Mouse (Mus musculus) liver, embryonic 11.5 days (tissue): ENCODE results near the gene Cpt1b. TPM values are rescaled to one million over a fixed set of nuclear protein-coding genes. Genes with fewer than 3 reads are reported as not detected.

Source experiments
- ATAC-seq: fragments of 200-750 bp; cut with Nextera tagmentation; replicated peaks from 2 replicates; pipeline ENCODE4 v1.8.0; 2017; ENCODE audit warnings: moderate number of reproducible peaks, mild to moderate bottlenecking, moderate TSS enrichment, moderate library complexity; ENCODE audit not compliant: low FRiP score
- DNase-seq: peaks from one replicate; pipeline ENCODE4 v3.0.0-alpha.2; 2017; ENCODE audit warnings: low spot score
- H3K27ac ChIP-seq: fragments of 300-500 bp; sonication (generic); 2 replicates; pipeline ENCODE4 v1.5.1; 2014; ENCODE audit warnings: mild to moderate bottlenecking, low read depth, low read length, control low read depth
- H3K27me3 ChIP-seq: fragments of 300-500 bp; sonication (generic); replicated peaks from 2 replicates; pipeline ENCODE4 v1.6.1; 2014; ENCODE audit warnings: low read length, mixed read lengths; ENCODE audit not compliant: control insufficient read depth, insufficient read depth
- H3K36me3 ChIP-seq: fragments of 300-500 bp; sonication (generic); 2 replicates; pipeline ENCODE4 v1.6.1; 2014; ENCODE audit warnings: mild to moderate bottlenecking, low read length, moderate library complexity, mixed read lengths; ENCODE audit not compliant: control insufficient read depth, insufficient read depth
- H3K4me1 ChIP-seq: fragments of 300-500 bp; sonication (generic); replicated peaks from 2 replicates; pipeline ENCODE4 v1.6.1; 2014; ENCODE audit warnings: low read length, mixed read lengths; ENCODE audit not compliant: control insufficient read depth, insufficient read depth
- H3K4me2 ChIP-seq: fragments of 300-500 bp; sonication (generic); 2 replicates; pipeline ENCODE4 v1.6.1; 2014; ENCODE audit warnings: mild to moderate bottlenecking, control low read depth, moderate library complexity
- H3K4me3 ChIP-seq: fragments of 300-500 bp; sonication (generic); 2 replicates; pipeline ENCODE4 v1.5.1; 2014; ENCODE audit warnings: low read depth, low read length, control low read depth
- H3K9ac ChIP-seq: fragments of 300-500 bp; sonication (generic); 2 replicates; pipeline ENCODE4 v1.6.1; 2014; ENCODE audit warnings: low read depth, low read length, control low read depth
- H3K9me3 ChIP-seq: fragments of 300-500 bp; sonication (generic); 2 replicates; pipeline ENCODE4 v1.6.1; 2016; ENCODE audit warnings: low read length, inconsistent platforms, mixed read lengths; ENCODE audit not compliant: control insufficient read depth
- WGBS: fragments of 180-500 bp; shearing (Covaris S2); extraction: QIAGEN DNeasy Blood & Tissue Kit; methylation state at CpG from one replicate; pipeline ENCODE4 v1.1.7; 2014; 5-methylcytosine and 5-hydroxymethylcytosine counted together
- polyA plus RNA-seq: library from polyadenylated mRNA; unstranded; fragments of >200 nt; fragmentation: Nextera tagmentation; extraction: Ambion mirVana; gene quantifications from 2 replicates; pipeline ENCODE4 v1.2.1, GENCODE M21; 2014

The Cpt1b gene
- polyA plus RNA-seq, 1 experiment from 2014 or later: 3.5 TPM

DNA sequence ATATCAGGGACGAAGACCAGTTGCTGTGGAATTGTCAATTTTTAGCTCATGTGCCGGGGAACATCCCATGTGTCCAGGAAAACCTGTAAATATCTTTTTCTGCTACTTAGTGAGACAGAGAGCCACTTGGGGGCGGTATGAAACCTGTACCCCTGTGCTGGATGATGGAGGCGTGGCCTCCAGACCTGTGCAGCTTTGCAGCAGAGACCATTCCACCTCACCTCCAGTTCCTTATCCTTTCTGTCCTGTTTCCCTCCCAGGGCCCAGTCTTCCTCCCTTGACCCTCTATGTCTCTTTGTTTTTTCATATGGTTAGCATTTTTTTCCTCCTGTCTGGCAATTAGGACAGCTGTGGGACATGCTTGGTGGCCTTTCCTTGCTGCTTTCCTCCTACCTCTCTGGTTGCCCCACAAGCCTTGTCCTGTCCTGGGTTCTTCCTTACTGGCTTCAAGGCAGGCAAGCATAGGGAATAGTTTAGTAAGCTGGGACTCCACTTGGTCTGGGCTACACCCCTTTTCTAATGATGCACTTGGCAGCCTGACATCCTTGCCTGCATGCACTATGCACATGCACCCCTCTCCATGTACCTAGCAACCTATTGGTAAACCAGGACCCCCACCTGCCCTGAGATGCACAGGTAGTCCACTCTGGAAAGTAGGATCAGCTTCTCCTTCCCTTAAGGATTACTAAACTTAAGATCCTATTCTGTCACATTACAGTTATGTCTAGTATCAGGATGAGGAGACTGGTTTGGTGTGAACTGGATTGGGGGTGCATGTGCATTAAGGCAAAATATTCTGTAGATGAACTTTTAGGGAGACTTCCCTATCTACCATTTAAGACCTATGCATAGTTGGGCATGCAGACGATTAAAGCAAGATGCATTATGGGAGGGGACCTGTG, 37.9 kb upstream of the Cpt1b start:
- Histone ChIP-seq H3K27me3 (peaks cover 10% of the 10 kb centered on the region), H3K4me1 (no peaks in the 10 kb centered on the region), H3K4me2 (no peak overlapping the region), H3K36me3 (no peaks in the 10 kb centered on the region), H3K9me3 (no peaks in the 10 kb centered on the region), H3K9ac (no peak overlapping the region), H3K4me3 (no peak overlapping the region), H3K27ac (no peak overlapping the region)
- WGBS: 47% methylated on average over 5 of the region's 5 CpGs
- no peak for ATAC-seq
- DNase-seq: no peak

- no peaks in the 10 kb centered on the region for H3K36me3 ChIP-seq
- 71% methylated on average over 7 of the region's 7 CpGs for WGBS
- DNase-seq (no peak), ATAC-seq (no peak)
- no peak overlapping the region for H3K4me2 ChIP-seq
- peaks cover 19% of the 10 kb centered on the region for H3K27me3 ChIP-seq
- H3K4me3 ChIP-seq: no peak overlapping the region
- H3K9ac ChIP-seq: no peak overlapping the region
- H3K9me3 ChIP-seq: no peaks in the 10 kb centered on the region
- H3K27ac ChIP-seq: no peak overlapping the region
- H3K4me1 ChIP-seq: no peaks in the 10 kb centered on the region
These were observed 36.5 kb upstream of the Cpt1b start for GRCm38 (mm10) chr15:89462176-89462575.

GRCm38 (mm10) chr15:89461321-89461720, 35.7 kb upstream of the Cpt1b start:
- Histone ChIP-seq H3K9ac (no peak overlapping the region), H3K9me3 (no peaks in the 10 kb centered on the region), H3K4me2 (no peak overlapping the region), H3K27me3 (peaks cover 27% of the 10 kb centered on the region), H3K4me3 (no peak overlapping the region), H3K4me1 (no peaks in the 10 kb centered on the region), H3K36me3 (no peaks in the 10 kb centered on the region), H3K27ac (no peak overlapping the region)
- no peak for DNase-seq
- no peak for ATAC-seq
- WGBS: 72% methylated on average over 15 of the region's 15 CpGs

DNA sequence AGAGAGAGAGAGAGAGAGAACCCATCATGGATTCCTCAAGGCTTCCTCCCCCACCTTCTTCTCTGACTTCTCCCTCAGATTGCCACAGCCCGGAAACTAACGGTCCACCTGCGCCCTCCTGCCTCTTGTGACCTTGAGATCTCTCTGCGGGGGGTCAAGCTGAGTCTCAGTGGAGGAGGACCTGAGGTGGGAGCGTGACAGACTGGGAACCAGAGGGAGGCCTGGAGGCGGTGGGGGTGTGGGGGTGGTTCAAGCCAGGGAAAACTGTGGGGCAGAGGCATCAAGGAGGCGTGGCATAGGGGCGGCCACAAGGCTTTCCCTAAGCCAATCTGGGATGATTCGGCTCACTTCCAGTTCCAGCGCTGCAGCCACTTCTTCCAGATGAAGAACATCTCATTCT, 34.6 kb upstream of the Cpt1b start:
- no peaks in the 10 kb centered on the region for H3K9me3 ChIP-seq
- no peak overlapping the region for H3K9ac ChIP-seq
- WGBS: 66% methylated on average over 10 of the region's 10 CpGs
- ATAC-seq (no peak), DNase-seq (no peak)
- H3K27ac ChIP-seq: no peak overlapping the region
- H3K4me2 ChIP-seq: no peak overlapping the region
- no peaks in the 10 kb centered on the region for H3K4me1 ChIP-seq
- H3K36me3 ChIP-seq: no peaks in the 10 kb centered on the region
- H3K27me3 ChIP-seq: peaks cover 36% of the 10 kb centered on the region
- no peak overlapping the region for H3K4me3 ChIP-seq

GRCm38 (mm10) chr15:89459821-89460220, 34.2 kb upstream of the Cpt1b start:
- H3K4me1 ChIP-seq: no peaks in the 10 kb centered on the region
- H3K4me2 ChIP-seq: no peak overlapping the region
- DNase-seq (no peak), ATAC-seq (no peak)
- no peaks in the 10 kb centered on the region for H3K36me3 ChIP-seq
- no peaks in the 10 kb centered on the region for H3K9me3 ChIP-seq
- WGBS: 77% methylated on average over 7 of the region's 7 CpGs
- H3K4me3 ChIP-seq: no peak overlapping the region
- peaks cover 40% of the 10 kb centered on the region for H3K27me3 ChIP-seq
- no peak overlapping the region for H3K9ac ChIP-seq
- no peak overlapping the region for H3K27ac ChIP-seq

GRCm38 (mm10) chr15:89458942-89459341, 33.3 kb upstream of the Cpt1b start:
- Histone ChIP-seq H3K4me3 (no peak overlapping the region), H3K36me3 (no peaks in the 10 kb centered on the region), H3K27me3 (peaks cover 49% of the 10 kb centered on the region), H3K27ac (no peak overlapping the region), H3K9ac (no peak overlapping the region), H3K4me1 (peaks cover 1% of the 10 kb centered on the region; the same call in 1 of the 2 replicates), H3K4me2 (no peak overlapping the region), H3K9me3 (no peaks in the 10 kb centered on the region)
- 67% methylated on average over 15 of the region's 15 CpGs for WGBS
- ATAC-seq: no peak
- no peak for DNase-seq

- ATAC-seq (no peak), DNase-seq (no peak)
- no peaks in the 10 kb centered on the region for H3K36me3 ChIP-seq
- no peak overlapping the region for H3K4me3 ChIP-seq
- H3K27ac ChIP-seq: no peak overlapping the region
- H3K9ac ChIP-seq: no peak overlapping the region
- H3K4me2 ChIP-seq: no peak overlapping the region
- WGBS: 67% methylated on average over 6 of the region's 6 CpGs
- no peaks in the 10 kb centered on the region for H3K9me3 ChIP-seq
- H3K4me1 ChIP-seq: peaks cover 3% of the 10 kb centered on the region; the same call in 1 of the 2 replicates
- H3K27me3 ChIP-seq: peaks cover 53% of the 10 kb centered on the region
These were observed 30.0 kb upstream of the Cpt1b start for GRCm38 (mm10) chr15:89455642-89456041.

GRCm38 (mm10) chr15:89454857-89455256, 29.2 kb upstream of the Cpt1b start:
- Histone ChIP-seq H3K27ac (no peak overlapping the region), H3K4me1 (peaks cover 3% of the 10 kb centered on the region; the same call in 1 of the 2 replicates), H3K27me3 (peaks cover 53% of the 10 kb centered on the region), H3K36me3 (no peaks in the 10 kb centered on the region), H3K4me2 (no peak overlapping the region), H3K9me3 (no peaks in the 10 kb centered on the region), H3K9ac (no peak overlapping the region), H3K4me3 (no peak overlapping the region)
- no peak for DNase-seq
- 32% methylated on average over 4 of the region's 6 CpGs for WGBS
- ATAC-seq: no peak
